Comparison of ENCODE assay signal across 19 mouse cellular contexts in genomic region chr7:142613077-142613476, GRCm38 (mm10). TPM values are rescaled to one million over a fixed set of nuclear protein-coding genes. Genes with fewer than 3 reads are reported as not detected.
"Had no signal": no experiment of that assay in that cellular context is flagged by ENCODE, and none has a peak within 500 bp of the region (broad histone marks: within the 10 kb centered on the region; RNA-seq: fewer than 3 reads in every experiment).

No protein-coding gene starts in this region.

- H3K9ac ChIP-seq: limb, embryonic 15.5 days; liver, embryonic 12.5 days; lung, embryonic 15.5 days; midbrain, embryonic 15.5 days; neural tube, embryonic 13.5 days had no signal

- H3K9me3 ChIP-seq: limb, embryonic 15.5 days; liver, embryonic 12.5 days; lung, embryonic 15.5 days; midbrain, embryonic 10.5 days; midbrain, embryonic 15.5 days; neural tube, embryonic 13.5 days had no signal

- H3K27ac ChIP-seq: left cerebral cortex, adult 2 months; limb, embryonic 15.5 days; liver, embryonic 12.5 days; midbrain, embryonic 15.5 days; neural tube, embryonic 13.5 days had no signal

- H3K27me3 ChIP-seq: limb, embryonic 15.5 days; liver, embryonic 12.5 days; lung, embryonic 15.5 days; midbrain, embryonic 15.5 days; neural tube, embryonic 13.5 days had no signal

- H3K4me2 ChIP-seq: limb, embryonic 15.5 days; liver, embryonic 12.5 days; lung, embryonic 15.5 days; midbrain, embryonic 15.5 days; neural tube, embryonic 13.5 days had no signal

- H3K4me3 ChIP-seq: left cerebral cortex, adult 2 months; limb, embryonic 15.5 days; liver, embryonic 12.5 days; lung, embryonic 15.5 days; midbrain, embryonic 10.5 days; midbrain, embryonic 15.5 days; neural tube, embryonic 13.5 days had no signal

- ATAC-seq: liver, embryonic 12.5 days; midbrain, embryonic 15.5 days had no signal

- DNase-seq: kidney, adult 2 months; kidney, postnatal 25 days; retina, postnatal 1 day; right cerebral cortex, postnatal 4 days; spleen, adult 18-20 months; thymus, adult 18-20 months; thymus, postnatal 14 days had no signal

- H3K36me3 ChIP-seq: limb, embryonic 15.5 days; liver, embryonic 12.5 days; lung, embryonic 15.5 days; midbrain, embryonic 10.5 days; midbrain, embryonic 15.5 days; neural tube, embryonic 13.5 days had no signal

RNA-seq across cellular contexts. Expression of gene Igf2, which starts 53.5 kb away (rescaled TPM):
- total RNA-seq: megakaryocyte, adult 5-6 weeks; monocyte, adult 5-6 weeks had no signal

RNA-seq across cellular contexts. Expression of gene Gm49394, which starts 56.7 kb away (rescaled TPM):
- total RNA-seq: megakaryocyte, adult 5-6 weeks; monocyte, adult 5-6 weeks had no signal
- polyA plus RNA-seq: kidney, adult 2 months; liver, embryonic 12.5 days; liver, embryonic 16.5 days; midbrain, embryonic 10.5 days; midbrain, embryonic 15.5 days; neural tube, embryonic 13.5 days; stomach, embryonic 14.5 days; urinary bladder, adult 2 months had no signal
